Mouse (Mus musculus): ENCODE measurements around the gene Sp110. TPM values are rescaled to one million over a fixed set of nuclear protein-coding genes. Genes with fewer than 3 reads are reported as not detected.
"Not testable (repeated sequence)": the region's sequence is repeated elsewhere in the genome, so short reads cannot be mapped to it uniquely, and the experiment has no call there.

The Sp110 gene
- polyA plus RNA-seq, 1 experiment: 10.1 TPM

- not testable (repeated sequence) for DNase-seq (ENCODE audit: low read depth, low spot score)
- 70% methylated on average over 4 of the region's 4 CpGs for WGBS
Measured at GRCm38 (mm10) chr1:85573554-85573953, 25.1 kb downstream of the Sp110 start.

- DNase-seq (ENCODE audit: low read depth, low spot score): not testable (repeated sequence)
- WGBS: 82% methylated on average over 4 of the region's 4 CpGs
Measured at GRCm38 (mm10) chr1:85555261-85555660, 43.4 kb downstream of the Sp110 start.

- not testable (repeated sequence) for DNase-seq (ENCODE audit: low read depth, low spot score)
Measured at GRCm38 (mm10) chr1:85546442-85546841, 52.2 kb downstream of the Sp110 start.

- not testable (repeated sequence) for DNase-seq (ENCODE audit: low read depth, low spot score)
- 62% methylated on average over 4 of the region's 4 CpGs for WGBS
Measured at GRCm38 (mm10) chr1:85543818-85544217, 54.8 kb downstream of the Sp110 start.

- DNase-seq (ENCODE audit: low read depth, low spot score): not testable (repeated sequence)
- 62% methylated on average over 14 of the region's 15 CpGs for WGBS
Measured at GRCm38 (mm10) chr1:85528451-85529110, 70.0 kb downstream of the Sp110 start.

Other genes starting within 250 kb of the Sp110 start
- 0.41 TPM in 1 of 2 replicates, not detected in the other for gene G530012D18Rik, start 23.1 kb downstream of the Sp110 start, polyA plus RNA-seq (2012; rRNA removed)
- 6.2 and 8.7 TPM in 2 replicates for gene Sp140, start 1.6 kb upstream of the Sp110 start, polyA plus RNA-seq (2012; rRNA removed)
- gene Sp100, start 51.2 kb upstream of the Sp110 start, polyA plus RNA-seq (2012; rRNA removed): 6.4 and 13.2 TPM in 2 replicates
- 2.6 and 2.8 TPM in 2 replicates for gene A630001G21Rik, start 179.8 kb upstream of the Sp110 start, polyA plus RNA-seq (2012; rRNA removed)
- 43.8 and 66.4 TPM in 2 replicates for gene Cab39, start 194.6 kb upstream of the Sp110 start, polyA plus RNA-seq (2012; rRNA removed)